8 mouse cellular contexts compared by ENCODE assay signal in genomic region chr7:102065046-102065891, GRCm38 (mm10). TPM values are rescaled to one million over a fixed set of nuclear protein-coding genes. Genes with fewer than 3 reads are reported as not detected.
DNase-seq lines count a peak whose midpoint lies in the region; ATAC-seq lines count a peak whose summit lies in the region.

Rnf121 (minus strand) TSS chr7:102065469.
Xndc1 (plus strand) TSS chr7:102065511.
Xntrpc (plus strand) TSS chr7:102065713.

- peak; percentile 99 for ATAC-seq in hindbrain, embryonic 11.5 days (ENCODE audit: low FRiP score)

- H3K36me3 ChIP-seq in hindbrain, embryonic 11.5 days (ENCODE audit: control insufficient read depth, insufficient read depth, low read length): no peaks in the 10 kb centered on the region

- H3K4me1 ChIP-seq in hindbrain, embryonic 11.5 days (replicated peaks; ENCODE audit: control insufficient read depth, insufficient read depth, low read length): peaks cover 4% of the 10 kb centered on the region; the same call in 1 of the 2 replicates

- peak within 1 kb of the TSS; percentile 58; the same call in 1 of the 2 replicates for H3K27ac ChIP-seq in hindbrain, embryonic 11.5 days (ENCODE audit: low read depth, low read length)

- H3K27me3 ChIP-seq in hindbrain, embryonic 11.5 days (ENCODE audit: control insufficient read depth, insufficient read depth, low read length): no peaks in the 10 kb centered on the region

- H3K4me3 ChIP-seq in hindbrain, embryonic 11.5 days (ENCODE audit: low read depth, low read length): peak within 1 kb of the TSS; percentile 71

- H3K9me3 ChIP-seq in hindbrain, embryonic 11.5 days (ENCODE audit: control insufficient read depth, low read length): no peaks in the 10 kb centered on the region

- under 1% methylated on average over 56 of the region's 56 CpGs for WGBS in hindbrain, embryonic 11.5 days

- peak; percentile 94 for DNase-seq in Muller cell, postnatal 12 days (ENCODE audit: inconsistent ontology term)
- peak; percentile 93 for DNase-seq in cerebellum, adult 9-11 months
- peak; percentile 89 to 93 for DNase-seq in frontal cortex, adult 2 months (ENCODE audit: extremely low spot score in 1 of 2, low spot score in 1 of 2)
- peak; percentile 92 for DNase-seq in hindbrain, embryonic 11.5 days (ENCODE audit: low spot score)
- peak; percentile 91 to 94 for DNase-seq in layer of hippocampus, postnatal 10 days (ENCODE audit: low spot score in 2 of 2)
- peak; percentile 95 for DNase-seq in lung, postnatal 10 days
- peak; percentile 91 for DNase-seq in ovary, postnatal 36 days (ENCODE audit: low spot score)
- DNase-seq in thymus, postnatal 25 days: peak; percentile 91

- H3K9ac ChIP-seq in hindbrain, embryonic 11.5 days (ENCODE audit: low read depth, low read length): peak within 1 kb of the TSS; percentile 82

- peak within 1 kb of the TSS; percentile 61 for H3K4me2 ChIP-seq in hindbrain, embryonic 11.5 days (replicated peaks; ENCODE audit: low read depth, low read length)

RNA-seq across cellular contexts. Expression of gene Rnf121, which starts in this region (rescaled TPM):
- polyA plus RNA-seq in frontal cortex, adult 2 months (2012; rRNA removed): 56.4 and 67.1 TPM in 2 replicates
- 27.1 and 29.8 TPM in 2 replicates for polyA plus RNA-seq in hindbrain, embryonic 11.5 days (2014; fragmentation: Nextera tagmentation; extraction: Ambion mirVana)
- 10 to 100 TPM; 44.6 to 45.4 TPM for total RNA-seq in layer of hippocampus, postnatal 10 days (2021)

RNA-seq across cellular contexts. Expression of gene Xndc1, which starts in this region (rescaled TPM):
- 36.2 and 42.7 TPM in 2 replicates for polyA plus RNA-seq in frontal cortex, adult 2 months (2012; rRNA removed)
- 19.5 and 23.3 TPM in 2 replicates for polyA plus RNA-seq in hindbrain, embryonic 11.5 days (2014; fragmentation: Nextera tagmentation; extraction: Ambion mirVana)
- 10 to 100 TPM; 23.2 to 23.6 TPM for total RNA-seq in layer of hippocampus, postnatal 10 days (2021)

RNA-seq across cellular contexts. Expression of gene Xntrpc, which starts in this region (rescaled TPM):
- polyA plus RNA-seq in frontal cortex, adult 2 months (2012; rRNA removed): 3.9 and 4.3 TPM in 2 replicates
- polyA plus RNA-seq in hindbrain, embryonic 11.5 days (2014; fragmentation: Nextera tagmentation; extraction: Ambion mirVana): 1.0 and 2.0 TPM in 2 replicates
- total RNA-seq in layer of hippocampus, postnatal 10 days (2021): 1 to 10 TPM; 1.5 to 1.9 TPM

Comparison
In these comparisons a context has a peak if more than half of its experiments do, and no peak if none do; other contexts are left out.
1. Peak in every context shown above with its lines: DNase-seq, ATAC-seq, H3K4me3 ChIP-seq and H3K27ac ChIP-seq.